Mouse (Mus musculus) neural tube, embryonic 14.5 days (tissue): ENCODE results near the gene Klc3. TPM values are rescaled to one million over a fixed set of nuclear protein-coding genes. Genes with fewer than 3 reads are reported as not detected.

Experiments
- ATAC-seq: fragments of 200-750 bp; cut with Nextera tagmentation; 2 replicates; pipeline ENCODE4 v1.8.0; 2017; ENCODE audit warnings: low read depth, mild to moderate bottlenecking, moderate TSS enrichment, moderate library complexity
- H3K27ac ChIP-seq: fragments of 300-500 bp; sonication (generic); 2 replicates; pipeline ENCODE4 v1.5.1; 2014; ENCODE audit warnings: low read depth, mild to moderate bottlenecking, control low read depth, low read length, moderate library complexity, mixed read lengths
- H3K27me3 ChIP-seq: fragments of 300-500 bp; sonication (generic); 2 replicates; pipeline ENCODE4 v1.6.1; 2014; ENCODE audit warnings: low read length; ENCODE audit not compliant: control insufficient read depth, insufficient read depth
- H3K36me3 ChIP-seq: fragments of 300-500 bp; sonication (generic); 2 replicates; pipeline ENCODE4 v1.6.1; 2014; ENCODE audit warnings: low read length, mixed read lengths; ENCODE audit not compliant: control insufficient read depth, insufficient read depth
- H3K4me1 ChIP-seq: fragments of 300-500 bp; sonication (generic); 2 replicates; pipeline ENCODE4 v1.6.1; 2014; ENCODE audit warnings: low read length; ENCODE audit not compliant: control insufficient read depth, insufficient read depth
- H3K4me2 ChIP-seq: fragments of 300-500 bp; sonication (generic); 2 replicates; pipeline ENCODE4 v1.6.1; 2014; ENCODE audit warnings: mild to moderate bottlenecking, low read depth, low read length, control low read depth
- H3K4me3 ChIP-seq: fragments of 300-500 bp; sonication (generic); 2 replicates; pipeline ENCODE4 v1.5.1; 2014; ENCODE audit warnings: low read depth, low read length, control low read depth, mixed read lengths
- H3K9ac ChIP-seq: fragments of 300-500 bp; sonication (generic); replicated peaks from 2 replicates; pipeline ENCODE4 v1.6.1; 2014; ENCODE audit warnings: low read depth, mild to moderate bottlenecking, control low read depth, low read length, mixed read lengths
- H3K9me3 ChIP-seq: fragments of 300-500 bp; sonication (generic); 2 replicates; pipeline ENCODE4 v1.6.1; 2016; ENCODE audit warnings: low read length; ENCODE audit not compliant: control insufficient read depth
- WGBS: fragments of 180-500 bp; shearing (Covaris S2); extraction: QIAGEN DNeasy Blood & Tissue Kit; methylation state at CpG from one replicate; pipeline ENCODE4 v1.1.7; 2014; 5-methylcytosine and 5-hydroxymethylcytosine counted together
- polyA plus RNA-seq: library from polyadenylated mRNA; unstranded; fragments of >200 nt; fragmentation: Nextera tagmentation; extraction: Ambion mirVana; gene quantifications from 2 replicates; pipeline ENCODE4 v1.2.1, GENCODE M21; 2014

Klc3 gene
- 1.1 and 2.1 TPM in 2 replicates for polyA plus RNA-seq

DNA sequence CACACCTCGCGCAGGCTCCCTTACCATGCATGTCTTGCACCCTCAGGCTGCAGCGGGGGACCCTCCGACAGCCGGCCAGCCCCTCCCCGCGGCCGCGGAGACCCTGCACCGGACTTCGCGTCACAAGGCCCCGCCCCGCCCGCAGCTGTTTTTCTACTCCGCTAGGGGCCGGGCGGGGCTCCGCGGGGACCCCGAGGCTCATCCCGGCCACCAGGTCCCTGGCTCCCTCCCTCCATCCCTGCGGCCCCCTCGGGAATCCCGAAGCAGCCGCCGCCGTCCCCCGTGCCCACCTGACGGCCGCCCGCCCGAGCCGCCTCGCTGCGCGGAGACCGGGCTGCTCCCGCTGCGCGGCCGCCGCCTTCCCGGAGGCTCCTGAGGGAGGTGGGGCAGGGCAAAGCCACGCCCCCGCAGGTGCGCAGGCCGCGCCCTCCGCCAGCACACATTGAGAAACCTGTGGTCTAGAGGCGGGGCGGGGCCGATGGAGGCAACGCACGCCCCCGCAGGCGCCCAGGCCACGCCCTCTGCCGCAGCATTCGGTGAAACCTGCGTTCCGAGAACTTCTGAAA, at the start of gene Klc3:
Gene Klc3, minus strand, starts transcription at position 374 of the 566 bp plus-strand sequence.
- 0 out of 2 replicates have a peak, but pooled peaks have one; percentile 18 for ATAC-seq
- Histone ChIP-seq H3K4me3 (peak within 1 kb of the TSS; percentile 39), H3K36me3 (no peaks in the 10 kb centered on the region), H3K27me3 (peaks cover 17% of the 10 kb centered on the region), H3K27ac (no peak within 1 kb of the TSS), H3K9ac (peak within 1 kb of the TSS; percentile 47), H3K4me2 (peak within 1 kb of the TSS; percentile 92), H3K4me1 (peaks cover 8% of the 10 kb centered on the region; the same call in 1 of the 2 replicates), H3K9me3 (no peaks in the 10 kb centered on the region; the same call in 1 of the 2 replicates)
- under 1% methylated on average over 56 of the region's 62 CpGs for WGBS

DNA sequence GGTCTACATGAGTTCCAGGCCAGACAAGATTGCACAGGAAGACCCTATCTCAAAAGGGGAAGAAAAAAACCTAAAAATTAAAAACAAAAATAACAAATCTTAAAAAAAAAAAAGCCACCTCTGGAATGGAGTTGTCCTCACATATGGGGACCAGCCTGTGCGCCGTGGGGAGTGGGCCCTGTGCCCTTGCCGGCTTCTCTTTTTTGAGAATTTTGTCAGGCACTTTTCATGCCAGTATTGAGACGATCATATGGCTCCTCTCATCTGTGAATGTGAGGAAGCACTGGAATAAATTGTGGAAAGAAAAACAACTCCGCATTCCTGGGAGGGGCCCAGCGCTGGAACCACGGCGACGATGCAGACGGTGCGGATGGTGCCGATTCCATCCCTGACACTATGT, 45.3 kb upstream of the Klc3 start:
- Histone ChIP-seq H3K27ac (no peak overlapping the region), H3K4me1 (no peaks in the 10 kb centered on the region), H3K9ac (no peak overlapping the region), H3K27me3 (no peaks in the 10 kb centered on the region), H3K4me2 (no peak overlapping the region), H3K36me3 (peaks cover 21% of the 10 kb centered on the region), H3K9me3 (no peaks in the 10 kb centered on the region), H3K4me3 (no peak overlapping the region)
- WGBS, result 75% methylated on average over 12 of the region's 12 CpGs
- no peak for ATAC-seq

DNA sequence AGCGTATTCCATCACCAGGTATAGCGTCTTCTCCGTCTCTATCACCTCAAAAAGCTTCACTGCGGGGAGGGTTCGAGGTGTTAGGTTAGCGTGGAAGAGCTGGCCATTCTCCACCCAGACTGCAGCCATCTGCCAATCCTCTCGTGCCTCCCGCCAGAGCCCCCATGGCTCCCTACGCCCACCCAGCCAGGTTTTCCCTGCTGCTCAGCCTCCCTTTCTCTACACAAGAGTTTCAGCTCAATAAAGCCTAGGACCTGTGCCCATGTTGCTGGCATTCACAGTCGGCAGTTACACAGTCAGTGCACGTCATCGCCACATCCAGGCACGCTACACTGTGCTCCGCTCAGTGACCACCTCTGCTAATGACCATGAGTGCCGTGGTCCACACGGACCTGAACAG, 43.8 kb upstream of the Klc3 start:
- Histone ChIP-seq H3K27ac (no peak overlapping the region), H3K4me1 (no peaks in the 10 kb centered on the region), H3K36me3 (peaks cover 28% of the 10 kb centered on the region), H3K9ac (no peak overlapping the region), H3K9me3 (no peaks in the 10 kb centered on the region), H3K27me3 (no peaks in the 10 kb centered on the region), H3K4me3 (no peak overlapping the region), H3K4me2 (no peak overlapping the region)
- 90% methylated on average over 14 of the region's 16 CpGs for WGBS
- ATAC-seq, result no peak

DNA sequence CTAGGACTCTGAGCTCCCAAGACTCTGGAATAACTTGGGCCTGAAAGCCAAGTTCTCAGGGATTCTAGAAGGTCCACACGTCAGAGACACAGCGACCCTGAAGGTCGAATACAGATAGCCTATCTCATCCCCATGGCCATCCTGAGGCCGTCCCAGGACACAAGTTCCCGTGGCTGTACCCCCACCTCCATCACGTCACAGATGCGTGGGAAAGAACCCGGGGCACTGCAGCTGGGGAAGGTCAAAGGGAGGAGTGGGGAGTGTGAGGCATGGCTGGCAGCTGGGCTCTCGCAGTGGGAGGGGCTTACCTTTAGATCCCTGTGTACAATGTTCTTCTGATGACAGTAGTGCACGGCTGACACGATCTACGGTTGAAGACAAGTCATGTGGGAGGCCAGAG, 40.9 kb upstream of the Klc3 start:
- Histone ChIP-seq H3K9ac (no peak overlapping the region), H3K9me3 (no peaks in the 10 kb centered on the region), H3K4me3 (no peak overlapping the region), H3K27me3 (no peaks in the 10 kb centered on the region), H3K4me1 (no peaks in the 10 kb centered on the region), H3K27ac (no peak overlapping the region), H3K36me3 (peaks cover 33% of the 10 kb centered on the region), H3K4me2 (no peak overlapping the region)
- ATAC-seq, result no peak
- WGBS, result 84% methylated on average over 12 of the region's 12 CpGs

DNA sequence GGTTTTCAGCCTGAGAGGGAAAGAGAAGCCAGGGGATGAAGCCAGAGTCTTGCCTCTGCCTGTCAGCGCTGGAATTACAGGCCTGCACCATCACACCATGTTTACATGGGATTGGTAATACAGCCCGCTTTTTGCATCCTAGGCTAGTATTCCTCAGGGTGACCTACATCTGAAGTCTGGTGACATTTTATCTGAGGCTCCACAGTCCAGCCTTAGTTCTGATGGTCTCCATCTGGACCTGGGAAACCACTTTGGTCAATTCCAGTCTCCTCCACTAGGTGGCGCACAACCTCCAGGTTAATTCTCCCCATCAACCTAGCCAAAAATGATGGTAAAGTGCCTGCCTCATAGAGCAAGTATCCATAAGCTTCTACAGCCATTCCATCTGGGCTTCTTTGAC, 39.4 kb upstream of the Klc3 start:
- no peak overlapping the region for H3K4me3 ChIP-seq
- no peak overlapping the region for H3K27ac ChIP-seq
- H3K36me3 ChIP-seq, result peaks cover 32% of the 10 kb centered on the region
- no peaks in the 10 kb centered on the region for H3K9me3 ChIP-seq
- no peaks in the 10 kb centered on the region for H3K4me1 ChIP-seq
- H3K4me2 ChIP-seq, result no peak overlapping the region
- peak; percentile 55; the same call in 1 of the 2 replicates for ATAC-seq
- no peak overlapping the region for H3K9ac ChIP-seq
- no peaks in the 10 kb centered on the region for H3K27me3 ChIP-seq
- WGBS, result 43% methylated on average over 3 of the region's 3 CpGs

DNA sequence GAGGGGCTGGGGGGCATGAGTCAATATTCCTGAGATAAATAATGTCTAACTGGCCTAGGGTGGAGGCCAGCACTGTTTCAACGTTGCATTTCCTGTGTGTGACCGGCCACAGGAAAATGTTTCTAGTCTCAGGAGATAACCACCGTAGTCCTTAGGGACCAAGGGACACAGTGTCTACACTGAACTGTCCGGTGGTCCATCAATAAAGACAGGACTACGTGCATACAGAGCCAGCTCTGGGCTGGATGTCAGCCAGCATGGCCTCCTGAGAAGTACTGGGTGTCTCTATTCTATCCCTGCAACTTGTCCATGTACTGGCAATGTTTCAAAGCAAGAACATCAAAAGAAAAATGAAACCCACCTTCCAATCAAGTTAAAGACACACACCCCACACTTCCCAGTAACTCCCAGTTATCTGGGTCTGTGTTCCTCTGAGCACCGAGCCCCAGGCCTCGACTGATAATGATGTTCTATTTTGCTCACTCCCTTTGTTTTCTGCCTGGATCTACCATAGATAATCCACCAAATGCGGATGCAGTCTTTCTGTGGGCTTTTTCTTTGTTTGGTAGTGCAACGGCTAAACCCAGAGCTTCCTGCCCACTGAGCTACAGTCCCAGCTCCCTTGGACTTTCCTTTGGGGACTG, 37.7 kb upstream of the Klc3 start:
- Histone ChIP-seq H3K9ac (no peak overlapping the region), H3K27me3 (no peaks in the 10 kb centered on the region), H3K4me1 (no peaks in the 10 kb centered on the region), H3K4me2 (no peak overlapping the region), H3K27ac (no peak overlapping the region), H3K36me3 (peaks cover 36% of the 10 kb centered on the region), H3K9me3 (no peaks in the 10 kb centered on the region), H3K4me3 (no peak overlapping the region)
- WGBS, result 80% methylated on average over 9 of the region's 9 CpGs
- no peak for ATAC-seq

DNA sequence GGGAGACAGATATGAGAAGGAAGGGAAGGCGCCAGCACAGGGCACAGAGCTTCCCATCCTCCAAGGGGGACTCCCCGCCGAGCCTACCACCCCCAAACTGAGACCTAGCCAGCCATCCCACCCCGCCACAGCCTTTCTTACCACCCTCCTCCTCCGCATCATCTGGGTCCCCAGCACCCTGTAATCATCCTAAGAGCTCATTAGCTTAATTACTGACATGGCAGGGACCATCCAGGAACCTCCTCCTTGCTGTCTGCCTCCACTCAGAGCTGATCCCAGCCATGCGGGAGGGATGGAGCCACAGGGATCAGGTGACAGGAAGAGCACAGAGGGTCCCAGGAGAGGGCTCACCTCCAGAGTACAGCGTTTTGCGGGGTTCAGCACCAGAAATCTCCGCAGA, 33.1 kb upstream of the Klc3 start:
- Histone ChIP-seq H3K4me3 (no peak overlapping the region), H3K9ac (no peak overlapping the region), H3K27ac (no peak overlapping the region), H3K27me3 (no peaks in the 10 kb centered on the region), H3K36me3 (peaks cover 49% of the 10 kb centered on the region), H3K4me2 (no peak overlapping the region), H3K9me3 (no peaks in the 10 kb centered on the region), H3K4me1 (no peaks in the 10 kb centered on the region)
- no peak for ATAC-seq
- WGBS, result 81% methylated on average over 9 of the region's 9 CpGs

DNA sequence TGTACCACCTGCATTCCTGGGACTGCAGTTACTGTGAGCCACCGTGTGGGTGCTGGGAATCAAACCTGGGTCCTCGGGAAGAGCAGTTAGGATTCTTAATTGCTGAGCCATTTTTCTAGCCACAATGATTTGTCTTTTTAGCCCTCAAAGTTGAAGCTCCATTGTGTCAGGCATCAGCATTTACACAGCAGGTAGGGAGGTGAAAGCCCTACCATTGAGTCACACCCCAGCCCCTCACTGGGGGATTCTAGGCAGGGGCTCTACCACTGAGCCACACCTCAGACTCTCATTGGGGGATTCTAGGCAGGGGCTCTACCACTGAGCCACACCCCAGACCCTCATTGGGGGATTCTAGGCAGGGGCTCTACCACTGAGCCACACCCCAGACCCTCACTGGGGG, 32.4 kb upstream of the Klc3 start:
- no peaks in the 10 kb centered on the region for H3K4me1 ChIP-seq
- 93% methylated on average over 2 of the region's 2 CpGs for WGBS
- no peaks in the 10 kb centered on the region for H3K27me3 ChIP-seq

DNA sequence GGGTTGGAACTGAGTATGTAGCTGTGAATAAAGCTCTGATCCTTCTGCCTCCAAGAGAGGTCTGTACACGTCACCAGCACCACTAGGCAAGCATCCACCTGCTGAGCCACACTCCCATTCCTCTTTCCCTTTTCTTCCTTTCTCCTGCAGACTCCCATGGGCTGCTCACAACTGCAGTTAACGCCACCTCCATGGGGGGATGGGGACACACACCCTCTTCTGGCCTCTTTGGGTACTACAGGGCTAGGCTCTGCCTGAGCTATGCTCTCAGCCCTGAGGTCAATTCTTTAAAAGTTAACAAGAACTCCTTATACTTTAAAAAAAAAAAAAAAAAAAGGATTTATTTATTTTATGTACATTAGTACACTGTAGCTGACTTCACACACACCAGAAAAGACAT, 28.6 kb upstream of the Klc3 start:
- no peaks in the 10 kb centered on the region for H3K4me1 ChIP-seq
- no peak for ATAC-seq
- H3K27ac ChIP-seq, result no peak overlapping the region
- 100% methylated on average over 2 of the region's 2 CpGs for WGBS
- no peaks in the 10 kb centered on the region for H3K27me3 ChIP-seq
- peaks cover 69% of the 10 kb centered on the region for H3K36me3 ChIP-seq
- no peak overlapping the region for H3K4me2 ChIP-seq
- no peak overlapping the region for H3K4me3 ChIP-seq
- no peak overlapping the region for H3K9ac ChIP-seq
- no peaks in the 10 kb centered on the region for H3K9me3 ChIP-seq

More for the DNA sequence above, 32.4 kb upstream of the Klc3 start:
- H3K9me3 ChIP-seq, result no peaks in the 10 kb centered on the region
- ATAC-seq, result no peak
- no peak overlapping the region for H3K27ac ChIP-seq
- no peak overlapping the region for H3K4me2 ChIP-seq
- no peak overlapping the region for H3K9ac ChIP-seq
- H3K4me3 ChIP-seq, result no peak overlapping the region
- H3K36me3 ChIP-seq, result peaks cover 57% of the 10 kb centered on the region
